Mouse (Mus musculus) heart, adult 2 months (tissue): ENCODE measurements around the gene Hk2.

Experiments
- CTCF ChIP-seq: fragments of 200-600 bp; IDR thresholded peaks from 2 replicates; pipeline ENCODE4 v1.8.1; 2022; ENCODE audit warnings: antibody characterized with exemption, mild to moderate bottlenecking, moderate library complexity
- POLR2A ChIP-seq: fragments of 200-500 bp; IDR thresholded peaks from 2 replicates; pipeline ENCODE4 v1.6.1; 2011; ENCODE audit warnings: mild to moderate bottlenecking, low read depth, low read length, control low read depth; ENCODE audit not compliant: insufficient read depth

- TF ChIP-seq CTCF: no peak
- no peak for TF ChIP-seq POLR2A
Measured at GRCm38 (mm10) chr6:82814821-82815220, 40.6 kb upstream of the Hk2 start.
